Mouse (Mus musculus) lung, postnatal 0 days (tissue): ENCODE data around the gene Tac4. TPM values are rescaled to one million over a fixed set of nuclear protein-coding genes. Genes with fewer than 3 reads are reported as not detected.
A peak's percentile ranks its signal among the peaks of the same experiment; 100 is the strongest.

Source experiments
- ATAC-seq: fragments of 200-750 bp; cut with Nextera tagmentation; 2 replicates; pipeline ENCODE4 v1.8.0; 2017; ENCODE audit warnings: moderate library complexity
- DNase-seq: peaks from one replicate; pipeline ENCODE4 v3.0.0-alpha.2; 2016; ENCODE audit warnings: low spot score
- H3K27ac ChIP-seq: fragments of 300-500 bp; sonication (generic); 2 replicates; pipeline ENCODE4 v1.5.1; 2014; ENCODE audit warnings: antibody characterized with exemption, mild to moderate bottlenecking, low read length, mixed read lengths
- H3K27me3 ChIP-seq: fragments of 300-500 bp; sonication (generic); replicated peaks from 2 replicates; pipeline ENCODE4 v1.6.1; 2014; ENCODE audit warnings: low read length, mixed read lengths; ENCODE audit not compliant: insufficient read depth
- H3K36me3 ChIP-seq: fragments of 300-500 bp; sonication (generic); 2 replicates; pipeline ENCODE4 v1.6.1; 2014; ENCODE audit warnings: low read length, mixed read lengths; ENCODE audit not compliant: insufficient read depth
- H3K4me1 ChIP-seq: fragments of 300-500 bp; sonication (generic); 2 replicates; pipeline ENCODE4 v1.6.1; 2014; ENCODE audit warnings: antibody characterized with exemption, low read depth, low read length, mixed read lengths; ENCODE audit not compliant: insufficient read depth
- H3K4me2 ChIP-seq: fragments of 300-500 bp; sonication (generic); replicated peaks from 2 replicates; pipeline ENCODE4 v1.6.1; 2014; ENCODE audit warnings: low read depth, mild to moderate bottlenecking, low read length, moderate library complexity, mixed read lengths
- H3K4me3 ChIP-seq: fragments of 300-500 bp; sonication (generic); 2 replicates; pipeline ENCODE4 v1.5.1; 2014; ENCODE audit warnings: low read depth, low read length
- H3K9ac ChIP-seq: fragments of 300-500 bp; sonication (generic); replicated peaks from 2 replicates; pipeline ENCODE4 v1.6.1; 2014; ENCODE audit warnings: low read depth, mild to moderate bottlenecking
- H3K9me3 ChIP-seq: fragments of 300-500 bp; sonication (generic); 2 replicates; pipeline ENCODE4 v1.6.1; 2016; ENCODE audit warnings: low read length, mixed read lengths
- CTCF ChIP-seq: IDR thresholded peaks from 2 replicates; pipeline ENCODE4 v1.5.1; 2016; ENCODE audit warnings: antibody characterized with exemption, mild to moderate bottlenecking
- EP300 ChIP-seq: IDR thresholded peaks from 2 replicates; pipeline ENCODE4 v1.6.1; 2016; ENCODE audit warnings: antibody characterized with exemption, mild to moderate bottlenecking, control low read depth
- WGBS: fragments of 180-500 bp; shearing (Covaris S2); extraction: QIAGEN DNeasy Blood & Tissue Kit; methylation state at CpG from one replicate; pipeline ENCODE4 v1.1.7; 2014; 5-methylcytosine and 5-hydroxymethylcytosine counted together
- polyA plus RNA-seq: library from polyadenylated mRNA; unstranded; fragments of >200 nt; fragmentation: Nextera tagmentation; extraction: Ambion mirVana; gene quantifications from 2 replicates; pipeline ENCODE4 v1.2.1, GENCODE M21; 2015

Gene Tac4
- polyA plus RNA-seq, 1 experiment from 2014 or later = 0.18 TPM

DNA sequence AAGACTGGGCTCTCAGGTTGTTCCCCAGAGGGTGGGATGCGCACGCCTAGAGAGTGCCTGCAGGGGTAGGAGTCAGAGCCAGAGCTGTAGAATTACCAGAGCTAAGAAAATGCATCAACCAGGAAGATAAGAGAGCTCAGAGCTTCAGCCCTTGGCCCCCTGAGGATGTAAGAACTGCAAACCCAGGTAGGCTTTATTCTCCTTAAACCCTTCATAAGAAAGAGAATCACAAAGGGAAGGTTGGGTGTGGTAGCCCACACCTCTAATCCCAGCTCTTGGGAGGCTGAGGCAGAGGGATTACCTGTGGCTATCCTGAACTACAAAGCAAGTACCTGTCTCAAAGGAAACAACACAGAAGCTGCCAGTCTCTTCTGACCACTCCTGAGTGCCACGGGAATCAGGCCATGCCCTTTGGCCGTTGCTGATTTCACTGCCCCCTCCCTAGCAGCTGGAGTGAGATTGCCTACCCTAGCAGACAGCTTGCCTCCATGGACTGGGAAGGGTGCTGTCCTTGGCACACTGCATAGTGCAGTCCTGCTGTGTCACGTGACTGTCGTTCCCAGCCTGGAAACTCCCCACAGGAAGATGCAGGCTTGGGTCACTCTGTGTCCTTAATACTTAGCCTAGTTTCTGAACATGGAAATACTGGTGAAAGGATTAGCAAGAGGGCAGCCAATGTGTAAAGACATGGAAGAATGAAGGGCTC, 5.4 kb downstream of the Tac4 start:
- 49% methylated on average over 6 of the region's 6 CpGs for WGBS
- no peaks in the 10 kb centered on the region for H3K36me3 ChIP-seq
- H3K4me3 ChIP-seq = no peak overlapping the region
- H3K27me3 ChIP-seq = no peaks in the 10 kb centered on the region
- TF ChIP-seq EP300 = no peak
- TF ChIP-seq CTCF = no peak
- H3K4me2 ChIP-seq = no peak overlapping the region
- H3K4me1 ChIP-seq = no peaks in the 10 kb centered on the region
- no peak overlapping the region for H3K9ac ChIP-seq
- no peak overlapping the region for H3K27ac ChIP-seq
- ATAC-seq (peak; percentile 55), DNase-seq (peak; percentile 71)
- H3K9me3 ChIP-seq = no peaks in the 10 kb centered on the region

DNA sequence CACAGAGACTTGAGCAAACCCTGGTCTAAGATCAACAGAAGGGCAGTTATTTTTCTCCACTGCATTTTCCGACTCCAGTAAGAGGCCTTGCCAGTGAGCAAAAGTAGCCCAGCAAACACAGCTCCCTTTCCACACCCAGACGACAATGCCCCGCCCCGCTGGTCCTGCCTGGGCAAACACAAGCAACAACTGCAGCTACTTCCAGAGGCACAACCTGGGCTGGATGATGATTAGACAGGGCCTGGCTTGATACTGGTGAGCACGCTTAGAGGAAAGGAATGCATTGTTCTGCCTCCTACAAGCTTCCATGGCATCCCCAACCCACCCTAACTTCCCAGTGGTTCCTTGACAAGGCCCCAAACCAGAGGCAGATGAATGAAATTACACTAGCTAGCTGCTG, 12.3 kb downstream of the Tac4 start:
- H3K36me3 ChIP-seq = peaks cover 38% of the 10 kb centered on the region
- no peaks in the 10 kb centered on the region for H3K4me1 ChIP-seq
- no peak overlapping the region for H3K4me2 ChIP-seq
- ATAC-seq = no peak
- H3K9ac ChIP-seq = no peak overlapping the region
- TF ChIP-seq CTCF = no peak
- no peak for TF ChIP-seq EP300
- no peaks in the 10 kb centered on the region for H3K9me3 ChIP-seq
- no peak overlapping the region for H3K4me3 ChIP-seq
- WGBS = 71% methylated on average over 5 of the region's 5 CpGs
- H3K27me3 ChIP-seq = no peaks in the 10 kb centered on the region
- no peak for DNase-seq
- H3K27ac ChIP-seq = no peak overlapping the region

GRCm38 (mm10) chr11:95274613-95275012, 13.3 kb downstream of the Tac4 start:
- Histone ChIP-seq H3K9me3 (no peaks in the 10 kb centered on the region), H3K36me3 (peaks cover 38% of the 10 kb centered on the region), H3K9ac (no peak overlapping the region), H3K27me3 (no peaks in the 10 kb centered on the region), H3K27ac (no peak overlapping the region), H3K4me3 (no peak overlapping the region), H3K4me2 (no peak overlapping the region), H3K4me1 (no peaks in the 10 kb centered on the region)
- ATAC-seq = no peak
- no peak for DNase-seq
- 61% methylated on average over 3 of the region's 3 CpGs for WGBS
- TF ChIP-seq EP300 (no peak), CTCF (no peak)

- TF ChIP-seq CTCF (no peak), EP300 (no peak)
- H3K36me3 ChIP-seq = peaks cover 42% of the 10 kb centered on the region
- WGBS = 84% methylated on average over 6 of the region's 6 CpGs
- no peaks in the 10 kb centered on the region for H3K27me3 ChIP-seq
- H3K4me3 ChIP-seq = no peak overlapping the region
- DNase-seq = no peak
- H3K9ac ChIP-seq = no peak overlapping the region
- ATAC-seq = no peak
- H3K4me2 ChIP-seq = no peak overlapping the region
- H3K4me1 ChIP-seq = no peaks in the 10 kb centered on the region
- no peak overlapping the region for H3K27ac ChIP-seq
- H3K9me3 ChIP-seq = no peaks in the 10 kb centered on the region
Observed at GRCm38 (mm10) chr11:95276056-95276455, 14.7 kb downstream of the Tac4 start.

DNA sequence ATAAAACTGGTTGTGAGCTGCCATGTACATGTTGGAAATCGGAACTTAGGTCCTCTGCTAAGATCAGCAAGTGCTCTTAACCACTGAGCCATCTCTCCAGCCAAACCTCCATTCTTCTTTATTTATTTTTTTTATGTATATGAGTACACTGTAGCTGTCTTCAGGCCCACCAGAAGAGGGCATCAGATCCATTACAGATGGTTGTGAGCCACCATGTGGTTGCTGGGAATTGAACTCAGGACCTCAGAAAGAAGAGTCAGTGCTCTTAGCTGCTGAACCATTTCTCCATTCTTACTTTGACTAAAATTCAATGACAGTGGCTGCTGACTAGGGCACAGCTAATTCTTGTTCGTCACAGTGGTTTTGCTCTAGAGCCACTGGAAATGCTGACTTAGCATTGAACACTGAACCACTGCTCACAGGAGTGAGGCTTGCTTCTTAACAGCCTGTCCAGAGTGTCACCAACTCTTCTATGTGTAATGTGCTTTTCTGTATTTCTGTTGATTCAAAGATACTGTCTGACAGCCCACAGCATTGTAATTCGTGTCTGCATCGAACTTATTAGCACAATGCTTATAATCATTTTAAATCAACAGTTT, 17.8 kb downstream of the Tac4 start:
- 89% methylated on average over 4 of the region's 4 CpGs for WGBS
- TF ChIP-seq EP300 = no peak
- TF ChIP-seq CTCF = peak; percentile 47
- Histone ChIP-seq H3K27me3 (no peaks in the 10 kb centered on the region), H3K4me1 (no peaks in the 10 kb centered on the region), H3K27ac (no peak overlapping the region), H3K9ac (no peak overlapping the region), H3K9me3 (no peaks in the 10 kb centered on the region), H3K4me2 (no peak overlapping the region), H3K4me3 (no peak overlapping the region), H3K36me3 (peaks cover 58% of the 10 kb centered on the region)
- no peak for ATAC-seq
- DNase-seq = no peak

- 95% methylated on average over 5 of the region's 5 CpGs for WGBS
- no peak overlapping the region for H3K27ac ChIP-seq
- no peak overlapping the region for H3K4me3 ChIP-seq
- no peaks in the 10 kb centered on the region for H3K27me3 ChIP-seq
- DNase-seq = no peak
- no peaks in the 10 kb centered on the region for H3K4me1 ChIP-seq
- no peak overlapping the region for H3K4me2 ChIP-seq
- TF ChIP-seq CTCF (no peak), EP300 (no peak)
- peaks cover 53% of the 10 kb centered on the region for H3K36me3 ChIP-seq
- no peaks in the 10 kb centered on the region for H3K9me3 ChIP-seq
- H3K9ac ChIP-seq = no peak overlapping the region
- no peak for ATAC-seq
Observed at GRCm38 (mm10) chr11:95282331-95282730, 21.0 kb downstream of the Tac4 start.
